Mouse (Mus musculus): ENCODE data around the gene Kcnk5.

GRCm38 (mm10) chr14:20224163-20224562 lies 42.6 kb upstream of the Kcnk5 start:
- TF ChIP-seq CTCF (IDR thresholded peaks at IDR 0.05; ENCODE audit: insufficient read depth, low read length) (no peak), POLR2A (IDR thresholded peaks at IDR 0.05; ENCODE audit: borderline replicate concordance, extremely low read depth, low read depth, low read length) (no peak)
